Mouse (Mus musculus) stomach, embryonic 14.5 days (tissue): Measurements from ENCODE around the gene Gm45618. TPM values are rescaled to one million over a fixed set of nuclear protein-coding genes. Genes with fewer than 3 reads are reported as not detected.
A peak's percentile ranks its signal among the peaks of the same experiment; 100 is the strongest.

Source experiments
- ATAC-seq: fragments of 200-750 bp; cut with Nextera tagmentation; 2 replicates; pipeline ENCODE4 v1.8.0; 2017; ENCODE audit warnings: low read depth, moderate TSS enrichment; ENCODE audit not compliant: insufficient number of reproducible peaks, insufficient read depth, low FRiP score
- H3K27ac ChIP-seq: fragments of 300-500 bp; sonication (generic); 2 replicates; pipeline ENCODE4 v1.5.1; 2014; ENCODE audit warnings: mild to moderate bottlenecking, low read length, moderate library complexity, mixed read lengths
- H3K27me3 ChIP-seq: fragments of 300-500 bp; sonication (generic); 2 replicates; pipeline ENCODE4 v1.6.1; 2014; ENCODE audit warnings: low read length, control low read depth, mixed read lengths; ENCODE audit not compliant: control insufficient read depth, insufficient read depth
- H3K36me3 ChIP-seq: fragments of 300-500 bp; sonication (generic); 2 replicates; pipeline ENCODE4 v1.6.1; 2014; ENCODE audit warnings: mild to moderate bottlenecking, control low read depth, low read length, moderate library complexity, mixed read lengths; ENCODE audit not compliant: control insufficient read depth, insufficient read depth
- H3K4me1 ChIP-seq: fragments of 300-500 bp; sonication (generic); 2 replicates; pipeline ENCODE4 v1.6.1; 2014; ENCODE audit warnings: low read length, control low read depth, mixed read lengths; ENCODE audit not compliant: control insufficient read depth, insufficient read depth
- H3K4me2 ChIP-seq: fragments of 300-500 bp; sonication (generic); replicated peaks from 2 replicates; pipeline ENCODE4 v1.6.1; 2014; ENCODE audit warnings: low read depth, low read length, control low read depth
- H3K4me3 ChIP-seq: fragments of 300-500 bp; sonication (generic); 2 replicates; pipeline ENCODE4 v1.5.1; 2014; ENCODE audit warnings: low read depth, low read length, control low read depth
- H3K9ac ChIP-seq: fragments of 300-500 bp; sonication (generic); replicated peaks from 2 replicates; pipeline ENCODE4 v1.6.1; 2014; ENCODE audit warnings: low read depth, mild to moderate bottlenecking, control low read depth, low read length, moderate library complexity, mixed read lengths
- H3K9me3 ChIP-seq: fragments of 300-500 bp; sonication (generic); 2 replicates; pipeline ENCODE4 v1.6.1; 2016; ENCODE audit warnings: low read depth, low read length, control low read depth; ENCODE audit not compliant: control insufficient read depth
- WGBS: fragments of 180-500 bp; shearing (Covaris S2); extraction: QIAGEN DNeasy Blood & Tissue Kit; methylation state at CpG from one replicate; pipeline ENCODE4 v1.1.7; 2014; 5-methylcytosine and 5-hydroxymethylcytosine counted together
- polyA plus RNA-seq: library from polyadenylated mRNA; unstranded; fragments of >200 nt; fragmentation: Nextera tagmentation; extraction: Ambion mirVana; gene quantifications from 2 replicates; pipeline ENCODE4 v1.2.1, GENCODE M21; 2014

Gm45618 gene
- polyA plus RNA-seq, 1 experiment from 2014 or later: not detected

DNA sequence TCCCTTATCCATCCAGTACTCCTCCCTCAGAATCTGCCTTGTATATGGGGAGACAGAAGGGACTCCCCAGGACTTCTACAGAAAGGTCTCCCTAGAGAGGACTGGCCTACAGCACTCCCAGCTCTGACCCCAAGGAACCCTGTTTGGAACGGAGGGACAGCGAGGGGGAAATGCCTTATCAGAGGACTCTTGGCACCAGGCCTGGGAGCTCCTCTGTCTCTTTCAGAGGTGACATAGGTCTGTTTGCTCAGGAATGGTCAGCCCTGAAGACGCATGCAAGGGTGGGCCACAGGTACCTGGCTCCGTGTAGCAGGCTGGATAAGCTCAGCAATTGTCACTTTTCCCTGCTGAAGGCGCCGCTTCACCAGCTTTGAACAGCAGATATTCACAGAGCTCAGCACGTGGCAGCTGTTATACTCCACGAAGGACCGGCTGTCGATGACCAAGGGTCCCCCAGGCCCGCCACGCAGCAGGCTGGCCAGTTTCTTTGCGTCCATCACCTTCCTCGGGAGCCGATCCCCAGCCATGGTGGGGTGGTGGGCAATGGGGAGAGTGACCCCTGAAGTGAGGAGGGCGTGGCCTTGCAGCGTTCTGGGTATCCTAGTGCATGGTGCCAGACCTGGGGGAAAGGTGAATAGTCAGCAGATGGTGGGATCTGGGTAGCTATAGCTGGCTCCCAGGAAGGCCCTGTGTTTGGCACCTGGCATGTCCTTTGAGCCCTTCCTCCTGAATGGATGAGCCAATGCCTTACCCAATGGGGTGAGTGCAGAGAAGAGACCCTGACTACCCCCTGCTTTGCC lies 30.7 kb downstream of the Gm45618 start:
- H3K9ac ChIP-seq: no peak overlapping the region
- H3K4me2 ChIP-seq: no peak overlapping the region
- H3K27me3 ChIP-seq: peaks cover 12% of the 10 kb centered on the region
- no peak overlapping the region for H3K4me3 ChIP-seq
- H3K36me3 ChIP-seq: no peaks in the 10 kb centered on the region
- H3K9me3 ChIP-seq: no peaks in the 10 kb centered on the region
- H3K27ac ChIP-seq: no peak overlapping the region
- WGBS: 59% methylated on average over 17 of the region's 17 CpGs
- no peak for ATAC-seq
- H3K4me1 ChIP-seq: peaks cover 8% of the 10 kb centered on the region; the same call in 1 of the 2 replicates

DNA sequence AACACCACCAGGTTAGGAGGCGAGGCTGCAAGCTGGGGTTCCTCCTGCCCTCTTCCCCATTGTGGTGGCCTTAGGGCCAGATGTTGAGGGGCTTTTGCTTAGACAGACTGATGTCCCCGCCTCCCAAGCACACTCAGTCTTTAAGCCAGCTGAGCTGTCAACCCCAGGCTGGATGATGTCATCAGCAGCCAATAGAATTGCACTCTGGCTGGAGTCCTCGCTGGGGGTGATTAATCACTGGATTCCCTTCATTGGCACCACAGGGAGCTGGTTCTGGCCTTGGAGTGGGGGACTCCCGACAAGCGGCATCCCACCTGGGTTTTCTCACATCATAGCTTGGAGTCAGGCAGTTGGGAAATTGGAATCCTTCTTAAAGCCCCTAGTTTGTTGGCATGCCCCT lies 31.6 kb downstream of the Gm45618 start:
- peaks cover 8% of the 10 kb centered on the region for H3K27me3 ChIP-seq
- ATAC-seq: peak; percentile 66; the same call in 1 of the 2 replicates
- H3K27ac ChIP-seq: no peak overlapping the region
- peaks cover 14% of the 10 kb centered on the region; the same call in 1 of the 2 replicates for H3K4me1 ChIP-seq
- H3K36me3 ChIP-seq: no peaks in the 10 kb centered on the region
- no peak overlapping the region for H3K4me3 ChIP-seq
- H3K9me3 ChIP-seq: no peaks in the 10 kb centered on the region
- no peak overlapping the region for H3K9ac ChIP-seq
- no peak overlapping the region for H3K4me2 ChIP-seq
- WGBS: 4% methylated on average over 5 of the region's 5 CpGs

DNA sequence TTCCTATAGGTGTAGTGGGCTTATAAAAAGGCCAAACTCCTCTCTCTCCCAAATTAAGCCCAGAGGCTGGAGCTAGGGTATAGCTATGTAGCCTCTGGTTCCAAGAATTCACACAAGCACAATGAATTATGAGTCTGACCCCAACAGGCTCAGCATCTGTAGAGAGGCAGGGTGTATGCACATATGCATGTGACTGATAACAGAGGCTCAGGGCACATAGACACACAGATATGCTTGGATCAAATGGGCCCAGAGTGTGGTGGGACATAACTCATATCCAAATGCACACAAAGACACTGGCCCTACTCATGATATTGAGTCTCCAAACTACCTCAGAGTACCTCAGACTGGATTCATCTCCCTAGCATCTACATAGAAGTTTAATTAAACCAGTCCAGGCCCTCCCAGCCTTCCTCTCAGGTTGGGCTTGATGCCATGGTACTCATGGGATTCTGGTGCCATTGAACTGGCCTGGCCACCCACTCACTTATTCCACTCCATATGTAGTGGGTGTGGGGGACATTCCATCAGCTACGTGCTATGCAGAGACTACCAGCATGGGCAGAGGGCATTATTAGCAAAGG lies 33.4 kb downstream of the Gm45618 start:
- WGBS: 83% methylated on average over 1 of the region's 1 CpGs
- peak; percentile 53; the same call in 1 of the 2 replicates for ATAC-seq
- Histone ChIP-seq H3K4me2 (no peak overlapping the region), H3K9ac (no peak overlapping the region), H3K27me3 (peaks cover 11% of the 10 kb centered on the region), H3K36me3 (no peaks in the 10 kb centered on the region), H3K9me3 (no peaks in the 10 kb centered on the region), H3K27ac (no peak overlapping the region), H3K4me3 (no peak overlapping the region), H3K4me1 (peaks cover 15% of the 10 kb centered on the region; the same call in 1 of the 2 replicates)

DNA sequence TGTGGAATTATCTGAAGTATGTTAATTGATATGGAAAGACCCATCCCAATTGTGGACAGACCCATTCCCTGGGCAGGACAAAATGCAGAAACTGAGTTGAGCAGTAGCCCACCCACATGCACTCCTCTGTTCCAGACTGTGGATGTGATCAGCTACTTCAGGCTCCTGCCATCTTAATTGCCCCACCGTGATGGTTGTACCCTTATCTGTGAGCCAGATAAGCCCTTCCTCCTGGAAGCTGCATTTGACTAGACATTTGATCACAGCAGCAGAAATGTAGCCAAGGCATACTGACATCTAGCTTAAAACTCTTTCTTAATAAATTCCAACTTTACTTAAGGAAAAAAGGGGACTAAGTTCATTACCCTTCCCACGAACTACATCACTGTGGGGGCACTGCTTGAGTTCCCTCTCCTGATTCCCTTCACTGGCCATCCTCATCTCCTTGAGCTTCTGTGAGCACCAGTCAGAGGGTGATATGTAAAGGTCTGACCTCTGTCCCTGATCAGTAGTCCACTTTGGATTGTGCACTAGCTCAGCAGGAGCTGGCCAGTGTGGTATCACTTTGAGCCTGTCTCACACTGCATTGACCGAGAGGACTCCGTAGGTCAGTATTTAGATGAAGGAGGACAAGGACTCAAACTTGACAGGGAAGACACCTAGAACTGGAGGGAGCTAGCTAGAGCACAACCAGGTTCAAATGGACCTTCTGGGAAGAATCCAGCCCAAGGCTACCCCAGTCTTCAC lies 34.2 kb downstream of the Gm45618 start:
- Histone ChIP-seq H3K36me3 (no peaks in the 10 kb centered on the region), H3K4me1 (peaks cover 20% of the 10 kb centered on the region; the same call in 1 of the 2 replicates), H3K9me3 (no peaks in the 10 kb centered on the region), H3K27ac (no peak overlapping the region), H3K4me2 (no peak overlapping the region), H3K9ac (no peak overlapping the region), H3K4me3 (no peak overlapping the region), H3K27me3 (peaks cover 15% of the 10 kb centered on the region)
- WGBS: 75% methylated on average over 4 of the region's 4 CpGs
- no peak for ATAC-seq

DNA sequence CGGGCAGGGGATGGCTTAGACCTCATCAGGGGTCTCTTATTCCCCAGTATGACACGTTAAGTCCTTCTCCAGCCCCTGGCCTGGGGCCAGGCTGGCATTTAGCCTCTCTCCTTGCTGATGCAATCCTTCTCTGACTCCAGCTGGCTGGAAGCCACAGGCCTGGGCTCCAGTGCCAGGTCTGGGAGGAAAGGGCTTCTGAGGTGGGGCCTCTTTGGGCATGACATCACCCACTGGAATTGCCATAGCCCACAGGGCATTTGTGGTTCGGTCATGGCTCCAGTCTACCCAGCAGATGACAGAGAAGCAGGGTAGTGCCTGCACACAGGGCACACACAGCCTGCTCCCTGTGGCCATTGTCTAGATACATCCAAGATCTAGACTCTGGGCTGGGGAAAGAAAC lies 35.7 kb downstream of the Gm45618 start:
- H3K4me3 ChIP-seq: no peak overlapping the region
- H3K9me3 ChIP-seq: no peaks in the 10 kb centered on the region
- no peak for ATAC-seq
- no peaks in the 10 kb centered on the region for H3K36me3 ChIP-seq
- no peak overlapping the region for H3K4me2 ChIP-seq
- no peak overlapping the region for H3K9ac ChIP-seq
- WGBS: 54% methylated on average over 3 of the region's 3 CpGs
- peaks cover 20% of the 10 kb centered on the region; the same call in 1 of the 2 replicates for H3K4me1 ChIP-seq
- H3K27me3 ChIP-seq: peaks cover 19% of the 10 kb centered on the region
- no peak overlapping the region for H3K27ac ChIP-seq

DNA sequence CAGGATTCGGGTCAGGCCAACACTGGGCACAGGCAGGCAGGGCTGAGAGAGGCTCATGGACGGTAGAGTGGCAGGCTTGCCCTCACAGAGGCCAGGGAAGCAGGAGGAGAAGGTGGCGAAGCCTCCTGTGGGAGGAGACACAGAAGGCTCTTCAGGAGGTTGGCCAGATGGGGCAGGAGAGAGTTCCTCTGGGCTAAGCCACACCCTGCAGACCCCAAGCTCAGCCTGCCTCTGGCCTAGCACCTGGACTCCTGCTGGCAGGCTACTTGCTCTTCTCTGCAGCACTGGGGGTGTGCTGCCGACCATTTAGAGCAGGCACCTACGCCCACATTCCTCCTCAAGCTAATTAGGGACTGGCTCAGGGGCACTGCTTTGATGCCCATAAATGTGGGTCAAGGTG lies 36.1 kb downstream of the Gm45618 start:
- Histone ChIP-seq H3K27ac (no peak overlapping the region), H3K9me3 (no peaks in the 10 kb centered on the region), H3K36me3 (no peaks in the 10 kb centered on the region), H3K4me2 (no peak overlapping the region), H3K27me3 (peaks cover 19% of the 10 kb centered on the region), H3K4me1 (peaks cover 20% of the 10 kb centered on the region; the same call in 1 of the 2 replicates), H3K9ac (no peak overlapping the region), H3K4me3 (no peak overlapping the region)
- WGBS: 38% methylated on average over 5 of the region's 5 CpGs
- peak; percentile 34; the same call in 1 of the 2 replicates for ATAC-seq

DNA sequence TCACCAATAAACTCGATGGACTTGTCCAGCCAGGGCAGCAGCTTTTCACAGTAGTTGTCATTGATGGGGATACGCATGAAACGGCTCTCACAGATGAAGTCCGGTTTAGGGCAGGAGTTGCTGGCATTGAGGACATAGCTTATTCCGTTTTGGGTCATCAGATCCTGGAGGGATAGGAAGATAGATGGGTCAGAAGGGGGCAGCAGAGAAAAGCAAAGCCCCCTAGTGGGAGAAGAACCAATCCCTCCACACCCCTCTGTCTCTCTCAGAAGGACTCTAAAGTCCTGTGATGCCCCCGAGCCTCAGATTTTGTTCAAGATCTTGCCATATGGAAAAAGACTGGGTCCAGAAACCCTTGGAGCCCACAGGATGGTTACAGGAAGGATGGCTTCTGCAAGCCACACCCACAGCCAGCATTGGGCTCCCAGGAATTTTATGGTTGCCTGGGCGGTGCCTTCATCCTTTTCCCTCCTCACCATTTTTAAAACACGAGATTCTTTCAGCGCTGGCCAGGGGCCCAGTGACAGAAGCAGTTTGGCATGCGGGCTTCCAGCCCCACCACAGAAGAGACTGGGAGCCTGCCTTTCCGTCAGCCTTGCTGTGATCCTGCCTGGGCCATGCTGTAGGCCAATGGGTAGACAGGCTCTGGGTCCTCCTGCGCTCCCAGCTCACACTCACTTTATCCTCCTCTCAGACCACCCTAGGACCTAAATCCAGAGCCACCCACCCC lies 36.8 kb downstream of the Gm45618 start:
- Histone ChIP-seq H3K36me3 (no peaks in the 10 kb centered on the region), H3K27me3 (peaks cover 22% of the 10 kb centered on the region), H3K4me3 (no peak overlapping the region), H3K4me1 (peaks cover 17% of the 10 kb centered on the region; the same call in 1 of the 2 replicates), H3K9ac (no peak overlapping the region), H3K9me3 (no peaks in the 10 kb centered on the region), H3K27ac (no peak overlapping the region), H3K4me2 (no peak overlapping the region)
- no peak for ATAC-seq
- WGBS: 33% methylated on average over 12 of the region's 12 CpGs

DNA sequence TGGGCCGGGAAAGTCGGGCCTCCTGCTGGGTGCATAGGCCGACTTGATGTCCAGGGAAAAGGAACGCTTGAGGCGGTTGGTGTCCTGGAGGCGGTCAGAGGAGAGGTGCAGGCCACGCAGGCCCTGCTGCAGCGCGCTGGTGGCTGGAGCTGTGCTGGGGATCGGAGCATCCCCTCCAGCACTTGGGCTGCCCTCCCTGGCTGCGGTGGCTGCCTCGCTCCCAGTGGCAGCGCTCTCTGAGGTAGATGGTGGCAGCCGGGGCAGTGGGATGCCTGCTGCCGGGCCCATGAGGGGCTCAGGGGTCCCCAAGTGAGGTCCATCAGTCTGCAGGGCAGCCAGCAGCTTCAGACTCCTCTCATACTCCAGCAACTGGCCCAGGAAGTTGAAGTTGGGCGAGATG lies 37.9 kb downstream of the Gm45618 start:
- no peak overlapping the region; the same call in 1 of the 2 replicates for H3K4me2 ChIP-seq
- H3K9ac ChIP-seq: no peak overlapping the region
- ATAC-seq: no peak
- H3K27me3 ChIP-seq: peaks cover 22% of the 10 kb centered on the region
- H3K36me3 ChIP-seq: no peaks in the 10 kb centered on the region
- 41% methylated on average over 12 of the region's 16 CpGs for WGBS
- H3K4me3 ChIP-seq: peak overlapping the region; percentile 21; the same call in 1 of the 2 replicates
- H3K27ac ChIP-seq: no peak overlapping the region
- no peaks in the 10 kb centered on the region for H3K9me3 ChIP-seq
- peaks cover 12% of the 10 kb centered on the region; the same call in 1 of the 2 replicates for H3K4me1 ChIP-seq
